Mouse (Mus musculus) regulatory T cell (primary cell): ENCODE results near the gene Prkca.
"Not testable (repeated sequence)": the region's sequence is repeated elsewhere in the genome, so short reads cannot be mapped to it uniquely, and the experiment has no call there.

Experiments
- in situ Hi-C: fragments of 300-600 bp; cut with MboI, MseI; formaldehyde crosslinking; loops from one replicate; pipeline ENCODE4 v1.15.1; 2025; ENCODE audit warnings: high pct_unique_total_duplicates

Gene Prkca

DNA sequence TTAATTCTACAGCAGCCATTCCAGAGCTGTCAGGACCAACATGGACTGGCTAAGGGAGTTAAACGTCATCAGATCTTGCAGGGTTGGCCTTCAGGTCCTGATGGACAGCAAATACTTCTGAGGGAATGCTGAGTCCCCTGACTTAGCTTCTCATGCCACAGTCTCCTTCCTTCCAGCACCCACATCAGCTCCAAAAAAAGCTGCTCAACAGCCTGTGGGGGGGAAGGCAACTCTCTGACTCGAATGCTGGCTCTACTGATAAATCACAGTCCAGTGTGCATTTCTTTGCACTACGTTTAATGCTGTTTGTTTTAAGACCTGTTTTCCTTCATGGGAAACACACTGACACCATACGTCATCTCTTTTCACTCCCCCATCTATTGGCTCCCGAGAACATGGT, 215.8 kb downstream of the Prkca start:
- in situ Hi-C loops = no loop called here

DNA sequence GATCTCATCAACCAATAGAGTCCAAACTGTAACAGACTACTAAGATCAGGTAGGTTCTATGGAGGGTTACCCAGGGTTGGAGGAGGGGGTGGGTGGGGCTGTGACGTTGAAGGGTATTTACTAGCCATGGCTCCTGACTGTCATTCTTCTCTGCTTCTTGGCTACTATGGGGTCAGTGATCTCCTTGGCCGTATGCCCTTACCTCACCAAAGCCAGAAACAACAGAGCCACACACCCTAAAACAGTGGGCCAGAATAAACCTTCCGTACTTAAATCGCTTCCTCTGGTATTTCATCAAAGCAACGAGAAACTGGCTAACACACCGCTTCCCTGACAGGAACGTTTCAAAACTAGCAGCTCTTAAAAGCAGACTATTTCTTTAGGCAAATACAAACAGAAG, 221.2 kb downstream of the Prkca start:
- in situ Hi-C loops = loop anchor here (5.0 kb wide), 1 partner anchor 265 kb away; no protein-coding TSS in a partner anchor

GRCm38 (mm10) chr11:108120708-108121107, 223.0 kb downstream of the Prkca start:
- in situ Hi-C loops = loop anchor here (5.0 kb wide), 1 partner anchor 267 kb away; no protein-coding TSS in a partner anchor

GRCm38 (mm10) chr11:108119785-108120184, 223.9 kb downstream of the Prkca start:
- in situ Hi-C loops = loop anchor here (5.0 kb wide), 1 partner anchor 268 kb away; no protein-coding TSS in a partner anchor

DNA sequence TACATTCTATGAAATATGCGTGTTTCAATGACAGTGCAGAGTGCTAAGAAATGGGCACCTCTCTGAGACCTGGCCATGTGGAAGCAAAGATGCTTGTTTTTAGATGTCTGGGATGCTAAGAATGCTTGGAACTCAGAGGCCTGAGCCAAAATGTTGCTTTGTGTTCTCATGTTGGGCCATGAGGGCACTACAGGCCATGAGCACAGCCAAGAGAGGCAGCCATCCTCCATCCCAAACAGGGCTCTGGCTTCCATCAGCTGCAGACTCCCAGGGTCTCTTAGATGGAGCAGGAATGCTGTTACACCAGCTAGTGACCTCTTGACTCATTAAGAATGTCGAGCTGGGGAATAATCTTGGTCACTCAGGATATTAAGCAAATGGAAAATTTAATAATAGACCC, 224.9 kb downstream of the Prkca start:
- in situ Hi-C loops = no loop called here

DNA sequence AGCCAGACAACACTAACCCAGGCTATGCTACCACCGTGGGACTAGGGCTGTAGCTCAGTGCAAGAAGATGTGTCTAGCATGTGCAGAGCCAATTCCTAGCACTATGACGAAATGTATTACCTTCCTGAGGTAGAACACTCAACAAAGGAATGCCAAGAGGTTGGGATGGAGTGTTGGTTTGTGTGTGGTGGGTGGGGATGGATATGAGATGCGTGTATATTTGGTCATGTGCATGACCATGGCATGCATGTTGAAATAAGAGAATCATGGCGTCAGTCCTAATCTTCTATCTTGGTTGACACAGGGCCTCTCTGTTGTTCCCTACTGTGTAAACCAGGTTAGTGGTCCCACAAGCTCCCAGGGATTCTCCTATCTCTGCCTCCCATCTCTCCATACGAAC, 225.5 kb downstream of the Prkca start:
- in situ Hi-C loops = no loop called here

- in situ Hi-C loops = no loop called here
Measured at GRCm38 (mm10) chr11:108117360-108118050, 226.2 kb downstream of the Prkca start.

GRCm38 (mm10) chr11:108114091-108114490, 229.6 kb downstream of the Prkca start:
- in situ Hi-C loops = no loop called here

DNA sequence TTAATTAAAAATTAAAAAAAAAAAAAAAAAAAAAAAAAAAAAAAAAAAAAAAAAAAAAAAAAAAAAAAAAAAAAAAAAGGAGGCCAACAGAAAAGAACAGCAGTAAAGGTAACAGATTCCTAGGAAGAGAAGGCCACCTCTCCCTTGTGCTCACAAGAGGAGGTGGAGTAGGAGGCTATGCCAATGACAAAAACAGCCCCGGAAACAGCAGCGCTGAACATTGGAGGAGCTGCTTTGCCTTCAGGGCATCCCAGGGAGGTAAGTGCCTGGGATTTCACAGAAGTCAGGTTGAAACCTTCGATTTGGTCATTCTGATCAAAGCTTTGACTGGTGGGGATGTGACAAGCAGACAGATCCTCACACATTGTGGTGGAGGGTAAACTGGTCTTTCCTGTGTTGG, 231.3 kb downstream of the Prkca start:
- in situ Hi-C loops = no loop called here

DNA sequence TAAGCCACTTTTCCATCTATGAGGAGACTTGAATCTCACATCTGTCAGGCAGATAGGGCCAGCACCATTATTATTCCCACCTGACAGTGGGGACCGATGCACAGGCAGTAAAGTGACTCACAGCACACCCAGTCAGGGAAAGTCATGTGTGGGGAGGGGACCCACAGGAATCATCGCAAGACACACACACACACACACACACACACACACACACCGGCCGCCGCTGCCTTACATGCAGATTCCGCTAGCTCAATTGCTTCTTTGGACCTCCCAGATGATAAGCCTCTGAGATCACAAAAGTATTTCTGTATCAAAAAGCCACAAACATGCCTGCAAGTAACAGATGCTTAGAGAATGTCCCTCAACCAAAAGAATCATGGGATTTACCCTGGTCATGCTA, 239.6 kb downstream of the Prkca start:
- in situ Hi-C loops = no loop called here

- in situ Hi-C loops = no loop called here
Measured at GRCm38 (mm10) chr11:108101280-108101950, 242.3 kb downstream of the Prkca start.

DNA sequence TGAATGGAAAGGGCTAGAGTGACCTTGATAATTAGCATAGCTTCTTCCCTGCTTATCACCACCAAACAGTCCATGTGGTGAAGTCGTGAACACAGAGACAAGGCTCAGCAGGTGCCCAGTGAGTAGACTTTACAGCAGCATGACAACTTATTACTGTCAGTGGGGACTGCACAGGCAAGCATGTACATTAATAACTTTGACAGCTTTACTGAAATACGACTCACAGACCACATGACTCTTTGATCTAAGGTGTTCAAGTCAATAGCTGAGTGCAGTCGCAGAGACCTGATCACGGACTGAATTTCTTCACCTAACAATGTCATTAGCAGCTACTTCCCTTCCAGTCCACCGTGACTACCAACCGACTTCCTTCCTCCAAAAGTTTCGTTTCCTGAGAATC, 245.4 kb downstream of the Prkca start:
- in situ Hi-C loops = no loop called here

DNA sequence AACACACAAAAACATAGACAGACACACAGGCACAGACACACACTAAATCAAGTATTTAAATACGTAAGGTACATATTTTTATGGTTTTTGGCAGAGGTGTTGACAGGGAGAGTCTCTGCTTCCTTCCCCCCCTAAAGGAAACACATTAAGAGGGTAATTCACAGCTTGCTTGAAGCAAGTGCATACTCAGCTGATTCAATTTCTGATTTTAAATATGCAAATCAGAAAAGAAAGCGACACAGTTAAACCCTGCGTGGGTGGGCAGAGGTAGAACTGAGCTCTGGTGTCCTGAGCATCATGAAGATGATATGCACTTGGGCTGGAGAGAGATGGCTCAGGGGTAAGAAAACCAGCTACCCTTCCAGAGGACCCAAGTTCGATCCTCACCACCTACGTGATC, 248.9 kb downstream of the Prkca start:
- in situ Hi-C loops = no loop called here

- in situ Hi-C loops = no loop called here
Measured at GRCm38 (mm10) chr11:108093248-108093647, 250.5 kb downstream of the Prkca start.

DNA sequence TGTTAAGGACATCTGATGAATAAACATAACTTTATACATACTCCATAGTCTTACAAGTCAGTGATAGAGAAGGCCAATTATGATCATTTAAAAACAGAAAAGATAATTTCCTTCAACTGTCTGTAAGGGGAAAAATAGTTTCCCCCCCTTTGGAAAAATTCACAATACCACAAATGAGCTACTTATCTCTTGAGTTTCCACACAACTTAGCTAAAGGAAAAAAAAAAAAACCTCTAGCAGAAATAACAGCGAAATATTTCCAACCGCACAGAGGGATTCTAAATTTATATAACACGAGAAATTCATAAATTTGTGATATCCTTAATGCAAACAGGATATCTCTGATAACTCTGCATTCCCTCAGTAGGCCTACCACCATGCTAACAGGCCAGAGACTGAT, 252.5 kb downstream of the Prkca start:
- in situ Hi-C loops = no loop called here

DNA sequence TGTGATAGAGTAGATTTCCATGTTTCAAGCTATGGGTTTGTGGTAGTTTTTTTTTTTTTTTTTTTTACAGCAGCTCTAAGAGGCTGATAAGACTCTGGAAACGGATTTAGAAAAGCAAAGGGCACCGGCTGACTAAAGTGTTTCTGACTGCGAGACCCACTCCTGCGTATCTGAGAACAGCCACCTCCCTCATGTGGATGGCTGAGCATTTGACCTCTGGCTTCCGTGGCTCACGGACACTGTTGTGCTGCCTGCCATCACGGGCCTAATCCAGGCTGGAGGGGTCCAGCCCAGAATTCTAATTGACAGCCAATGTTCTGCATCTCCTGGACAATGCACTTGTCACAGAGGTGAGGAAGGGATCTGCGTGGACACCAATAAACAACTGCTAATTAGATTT, 253.0 kb downstream of the Prkca start:
- in situ Hi-C loops = no loop called here

DNA sequence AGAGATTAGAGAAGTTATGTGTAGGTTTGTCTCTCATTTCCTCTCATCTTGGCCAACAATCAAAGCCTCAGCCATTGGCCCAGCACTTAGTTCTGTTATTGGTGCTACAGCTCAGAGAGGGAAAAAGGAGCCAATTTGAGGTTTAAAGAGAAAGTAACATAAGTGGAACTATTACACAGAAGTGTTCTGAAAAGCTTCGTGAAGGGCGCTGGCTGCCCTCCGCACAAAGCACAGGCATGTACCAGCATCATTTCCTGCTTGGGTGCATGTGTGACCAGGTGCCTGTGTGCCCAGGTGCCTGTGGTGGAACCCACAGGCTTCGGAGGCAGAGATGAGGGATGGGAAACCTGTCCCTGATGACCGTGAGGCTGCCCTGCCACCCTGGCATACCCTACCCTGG, 255.7 kb downstream of the Prkca start:
- in situ Hi-C loops = no loop called here

DNA sequence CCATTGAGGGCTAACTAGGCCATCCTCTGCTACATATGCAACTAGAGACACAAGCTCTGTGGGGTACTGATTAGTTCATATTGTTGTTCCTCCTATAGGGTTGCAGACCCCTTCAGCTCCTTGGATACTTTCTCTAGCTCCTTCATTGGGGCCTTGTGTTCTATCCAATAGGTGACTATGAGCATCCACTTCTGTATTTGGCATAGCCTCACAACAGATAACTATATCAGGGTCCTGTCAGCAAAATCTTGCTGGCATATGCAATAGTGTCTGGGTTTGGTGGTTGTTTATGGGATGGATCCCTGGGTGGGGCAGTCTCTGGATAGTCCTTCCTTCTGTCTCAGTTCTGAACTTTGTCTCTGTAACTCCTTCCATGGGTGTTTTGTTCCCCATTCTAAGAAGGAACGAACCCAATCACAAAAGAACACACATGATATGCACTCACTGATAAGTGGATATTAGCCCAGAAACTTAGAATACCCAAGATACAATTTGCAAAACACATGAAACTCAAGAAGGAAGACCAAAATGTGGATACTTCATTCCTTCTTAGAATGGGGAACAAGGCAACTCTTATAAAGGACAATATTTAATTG, 256.5 kb downstream of the Prkca start:
- in situ Hi-C loops = not testable (repeated sequence)

DNA sequence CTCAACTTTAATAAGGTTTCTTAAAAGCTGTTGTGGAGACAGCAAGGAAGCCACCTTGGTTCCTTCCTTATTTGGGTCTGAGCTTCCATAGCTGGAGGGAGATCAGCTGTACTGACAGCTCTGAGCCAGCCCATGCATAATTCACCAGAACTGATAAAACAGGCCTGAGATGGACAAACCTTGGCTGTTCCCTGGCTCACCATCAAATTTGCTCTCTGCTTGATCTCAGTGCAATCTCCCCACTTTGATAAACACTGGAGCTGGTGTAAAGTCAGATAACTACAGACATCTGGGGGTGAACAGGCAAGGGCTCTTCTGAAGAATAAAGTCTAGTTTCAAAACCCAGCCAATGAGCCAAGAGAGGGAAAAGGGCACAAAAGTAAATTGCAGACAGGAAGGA, 261.1 kb downstream of the Prkca start:
- in situ Hi-C loops = no loop called here

- in situ Hi-C loops = loop anchor here (10.0 kb wide), 1 partner anchor 65 kb away; no protein-coding TSS in a partner anchor
Measured at GRCm38 (mm10) chr11:108079946-108080650, 263.6 kb downstream of the Prkca start.

DNA sequence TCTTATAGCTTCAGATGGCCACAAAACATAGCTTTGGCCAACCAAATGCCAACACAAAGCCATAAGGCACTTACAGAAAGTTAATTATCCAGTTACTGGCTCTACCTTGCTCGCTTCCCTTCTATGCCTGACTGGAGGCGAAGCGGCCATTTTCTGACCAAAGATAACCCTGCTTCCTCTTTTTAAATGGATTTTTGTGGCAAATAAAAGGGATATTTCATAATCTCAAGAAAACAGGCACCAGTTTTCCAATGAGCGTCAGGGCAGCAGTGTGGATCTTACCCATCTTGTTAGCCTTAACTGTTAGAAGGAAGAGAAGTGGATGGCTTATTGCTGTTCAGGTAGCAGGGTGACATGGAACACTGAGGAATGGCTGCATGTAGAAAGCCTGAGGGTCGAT, 264.3 kb downstream of the Prkca start:
- in situ Hi-C loops = loop anchor here (10.0 kb wide), 1 partner anchor 65 kb away; no protein-coding TSS in a partner anchor

DNA sequence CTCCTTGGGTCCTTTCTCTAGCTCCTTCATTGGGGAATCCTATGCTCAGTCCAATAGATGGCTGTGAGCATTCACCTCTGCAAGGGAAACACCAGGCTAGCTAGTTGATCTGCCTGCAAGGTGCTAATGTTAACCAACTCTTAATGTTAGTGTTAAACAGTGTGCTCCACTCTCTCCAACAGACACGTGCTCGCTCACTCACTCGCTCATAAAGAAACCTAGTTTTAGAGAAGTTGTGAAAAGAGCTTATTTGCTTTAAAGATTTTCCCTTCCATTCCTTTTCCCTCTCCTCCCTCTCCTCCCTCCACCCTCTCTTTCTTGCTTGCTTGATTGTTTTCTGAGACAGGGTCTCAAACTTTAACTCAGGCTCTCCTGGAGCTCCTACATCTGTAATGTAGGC, 266.2 kb downstream of the Prkca start:
- in situ Hi-C loops = loop anchor here (10.0 kb wide), 1 partner anchor 63 kb away; no protein-coding TSS in a partner anchor
